Mouse (Mus musculus): Measurements from ENCODE around the gene B3galt1. TPM values are rescaled to one million over a fixed set of nuclear protein-coding genes. Genes with fewer than 3 reads are reported as not detected.

The B3galt1 gene
- polyA plus RNA-seq, 1 experiment from 2014 or later: 34.1 TPM

DNA sequence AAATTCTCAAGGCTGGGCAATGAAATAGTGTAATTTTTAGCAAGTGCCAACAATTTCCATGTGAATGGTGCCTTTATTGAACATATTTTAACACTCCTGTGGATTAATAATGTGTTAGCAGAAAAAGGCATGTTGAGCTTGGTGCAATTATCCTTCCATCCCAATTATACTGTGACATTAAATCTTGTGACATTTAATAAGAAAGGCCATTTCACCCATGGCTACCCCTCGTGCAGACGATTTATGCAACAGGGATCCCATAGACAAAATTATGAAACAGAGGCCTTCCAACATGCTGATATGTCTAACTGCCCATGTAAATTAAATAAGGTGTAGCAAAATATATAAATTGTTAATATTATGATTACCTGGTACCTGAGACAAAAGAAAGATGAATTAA, 293.3 kb downstream of the B3galt1 start:
- H3K4me3 ChIP-seq: no peak overlapping the region
- no peak overlapping the region for H3K4me2 ChIP-seq
- 0 out of 2 replicates have a peak, but pooled peaks have one; percentile 13 for ATAC-seq
- 53% methylated on average over 2 of the region's 2 CpGs for WGBS
- peaks cover 3% of the 10 kb centered on the region; the same call in 1 of the 2 replicates for H3K4me1 ChIP-seq
- no peaks in the 10 kb centered on the region for H3K36me3 ChIP-seq (ENCODE audit: poor library complexity, severe bottlenecking)
- no peak overlapping the region for H3K27ac ChIP-seq
- no peak overlapping the region for H3K9ac ChIP-seq
- H3K9me3 ChIP-seq (replicated peaks): no peaks in the 10 kb centered on the region
- H3K27me3 ChIP-seq: no peaks in the 10 kb centered on the region

DNA sequence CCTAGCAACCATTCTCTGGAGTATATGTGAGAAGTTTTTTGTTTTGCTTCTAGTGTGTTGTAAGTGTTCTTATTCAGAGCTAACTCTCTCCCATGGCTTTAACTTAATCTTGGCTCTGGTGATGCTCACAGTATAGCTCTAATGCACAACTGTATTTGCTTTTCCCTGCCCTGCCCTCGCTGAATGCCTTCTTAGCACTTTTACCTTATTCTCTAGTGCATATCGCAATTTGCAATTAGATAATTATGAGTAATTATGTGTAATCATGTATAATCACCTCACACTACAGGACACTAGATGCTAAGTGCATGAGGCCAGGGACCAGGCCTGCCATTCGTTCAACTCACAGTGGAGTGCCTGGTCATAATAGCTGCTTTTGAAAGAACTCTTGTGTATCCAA, 307.7 kb downstream of the B3galt1 start:
- WGBS: 41% methylated on average over 3 of the region's 3 CpGs
- Histone ChIP-seq H3K4me2 (no peak overlapping the region), H3K9me3 (replicated peaks) (no peaks in the 10 kb centered on the region), H3K36me3 (ENCODE audit: poor library complexity, severe bottlenecking) (no peaks in the 10 kb centered on the region), H3K4me1 (no peaks in the 10 kb centered on the region), H3K27me3 (no peaks in the 10 kb centered on the region), H3K9ac (no peak overlapping the region), H3K4me3 (no peak overlapping the region), H3K27ac (no peak overlapping the region)
- ATAC-seq: peak; percentile 72; the same call in 1 of the 2 replicates

DNA sequence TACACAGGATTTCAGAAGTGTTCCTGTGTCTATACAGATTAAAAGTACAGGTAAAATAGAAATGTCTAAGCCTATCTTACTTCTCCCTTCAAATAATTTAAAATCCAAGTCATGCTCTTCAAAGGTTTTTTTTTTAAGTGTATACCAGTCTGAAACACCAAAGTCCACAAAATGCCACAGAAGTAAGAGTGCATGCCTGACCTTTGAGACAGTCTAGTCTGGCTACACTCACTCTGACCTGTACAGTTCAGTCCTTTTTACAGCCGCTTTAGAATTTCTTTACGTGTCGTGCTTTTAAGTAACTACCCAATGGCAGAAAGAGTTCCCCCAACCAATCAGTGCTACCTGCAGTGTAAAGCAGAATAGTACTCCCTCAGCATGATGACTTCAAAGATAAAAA, 314.2 kb downstream of the B3galt1 start:
- H3K4me2 ChIP-seq: no peak overlapping the region
- no peaks in the 10 kb centered on the region for H3K9me3 ChIP-seq (replicated peaks)
- no peaks in the 10 kb centered on the region for H3K27me3 ChIP-seq
- no peak overlapping the region for H3K27ac ChIP-seq
- no peaks in the 10 kb centered on the region for H3K36me3 ChIP-seq (ENCODE audit: poor library complexity, severe bottlenecking)
- no peak overlapping the region for H3K9ac ChIP-seq
- no peaks in the 10 kb centered on the region for H3K4me1 ChIP-seq
- H3K4me3 ChIP-seq: no peak overlapping the region
- WGBS: 86% methylated on average over 3 of the region's 3 CpGs
- ATAC-seq: no peak

DNA sequence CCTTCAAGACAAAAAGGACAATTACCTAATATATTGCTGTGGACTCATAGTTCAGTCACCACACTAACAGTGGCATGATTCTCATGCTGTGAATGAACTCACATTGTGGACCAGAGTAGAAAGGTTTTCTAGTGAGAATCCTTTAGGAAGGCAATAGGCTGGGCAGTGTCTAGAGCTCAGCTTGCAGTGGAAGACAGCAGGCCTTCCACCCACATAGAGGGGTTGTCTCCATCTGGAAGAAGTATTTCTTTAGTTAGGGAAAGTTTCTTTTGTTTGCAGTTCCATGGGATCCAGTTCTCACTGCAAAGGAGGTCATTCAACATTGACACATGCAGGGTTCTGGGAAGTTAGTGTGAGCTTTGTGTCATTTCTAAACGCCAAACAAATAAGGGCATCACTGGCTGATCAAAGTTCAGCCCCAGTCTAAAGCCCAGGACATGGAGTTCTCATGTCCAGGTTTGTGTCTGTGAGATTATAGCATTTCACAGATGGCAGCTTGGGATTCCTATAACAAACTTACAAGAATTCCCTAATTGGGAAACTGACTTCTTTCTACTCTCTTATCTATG, 316.1 kb downstream of the B3galt1 start:
- Histone ChIP-seq H3K9me3 (replicated peaks) (no peaks in the 10 kb centered on the region), H3K4me2 (no peak overlapping the region), H3K4me1 (no peaks in the 10 kb centered on the region), H3K36me3 (ENCODE audit: poor library complexity, severe bottlenecking) (no peaks in the 10 kb centered on the region), H3K9ac (no peak overlapping the region), H3K27ac (no peak overlapping the region), H3K4me3 (no peak overlapping the region), H3K27me3 (no peaks in the 10 kb centered on the region)
- WGBS: 69% methylated on average over 1 of the region's 1 CpGs
- ATAC-seq: no peak

DNA sequence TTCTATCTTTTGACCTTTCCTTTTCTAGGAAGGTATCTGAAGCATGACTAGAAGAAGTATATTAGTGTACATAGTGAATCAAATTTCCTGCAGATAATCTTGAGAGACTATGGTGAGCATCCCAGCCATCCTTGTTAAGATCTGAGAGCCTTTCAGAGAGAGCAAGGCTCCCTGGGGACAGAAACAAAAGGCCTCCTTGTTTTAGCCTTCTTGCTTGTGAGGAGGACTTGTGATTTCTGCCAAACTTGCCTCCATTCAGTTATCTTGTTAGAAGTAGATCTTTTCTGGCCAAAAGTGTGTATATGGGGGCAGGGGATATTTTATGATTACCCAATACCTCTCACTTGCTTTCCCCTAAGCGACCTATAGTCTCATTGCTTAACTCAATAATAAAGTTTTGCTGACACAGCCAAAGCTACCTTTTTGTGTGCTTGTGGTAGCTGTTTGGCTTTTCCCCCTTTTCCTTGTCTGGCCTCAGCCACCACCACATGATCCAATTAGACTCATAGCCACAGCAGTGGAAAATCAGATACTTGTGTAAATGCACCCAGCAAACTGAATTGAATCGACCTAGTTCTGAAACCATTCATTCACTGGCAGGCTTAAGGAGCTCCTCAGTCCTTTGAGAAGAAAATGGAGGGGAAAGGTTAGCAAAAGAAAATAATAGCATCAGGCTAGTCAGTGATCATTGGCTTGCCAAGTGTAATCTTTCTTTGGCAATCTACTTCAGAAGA, 332.5 kb downstream of the B3galt1 start:
- 8% methylated on average over 2 of the region's 2 CpGs for WGBS
- no peaks in the 10 kb centered on the region for H3K27me3 ChIP-seq
- no peaks in the 10 kb centered on the region for H3K9me3 ChIP-seq (replicated peaks)
- H3K36me3 ChIP-seq (ENCODE audit: poor library complexity, severe bottlenecking): no peaks in the 10 kb centered on the region
- ATAC-seq: peak; percentile 66
- H3K4me3 ChIP-seq: no peak overlapping the region
- H3K4me2 ChIP-seq: no peak overlapping the region
- peaks cover 24% of the 10 kb centered on the region for H3K4me1 ChIP-seq
- no peak overlapping the region for H3K9ac ChIP-seq
- no peak overlapping the region for H3K27ac ChIP-seq

DNA sequence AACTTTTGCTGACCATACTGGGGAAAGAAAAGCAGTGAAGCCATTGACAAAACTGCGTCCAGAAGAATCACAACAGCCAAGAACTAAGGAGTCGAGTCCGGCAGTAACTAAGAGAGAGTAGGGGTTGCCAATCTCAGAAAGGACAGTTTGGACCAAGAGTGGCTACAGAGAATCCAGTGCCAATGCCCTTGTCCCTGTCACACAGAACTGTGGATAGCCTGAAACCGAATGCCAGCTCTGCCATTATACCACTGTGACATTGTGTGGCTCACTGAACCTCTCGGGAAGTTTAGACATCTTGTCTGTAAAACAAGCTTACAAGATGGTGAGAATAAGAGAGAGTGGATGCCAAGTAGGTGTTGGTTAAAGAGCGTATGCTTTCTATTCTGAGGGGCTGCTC, 335.9 kb downstream of the B3galt1 start:
- no peak overlapping the region for H3K4me2 ChIP-seq
- H3K36me3 ChIP-seq (ENCODE audit: poor library complexity, severe bottlenecking): no peaks in the 10 kb centered on the region
- H3K9ac ChIP-seq: no peak overlapping the region
- H3K4me1 ChIP-seq: peaks cover 30% of the 10 kb centered on the region
- H3K9me3 ChIP-seq (replicated peaks): no peaks in the 10 kb centered on the region
- no peak overlapping the region for H3K27ac ChIP-seq
- WGBS: 55% methylated on average over 6 of the region's 6 CpGs
- ATAC-seq: no peak
- H3K4me3 ChIP-seq: no peak overlapping the region
- no peaks in the 10 kb centered on the region for H3K27me3 ChIP-seq

DNA sequence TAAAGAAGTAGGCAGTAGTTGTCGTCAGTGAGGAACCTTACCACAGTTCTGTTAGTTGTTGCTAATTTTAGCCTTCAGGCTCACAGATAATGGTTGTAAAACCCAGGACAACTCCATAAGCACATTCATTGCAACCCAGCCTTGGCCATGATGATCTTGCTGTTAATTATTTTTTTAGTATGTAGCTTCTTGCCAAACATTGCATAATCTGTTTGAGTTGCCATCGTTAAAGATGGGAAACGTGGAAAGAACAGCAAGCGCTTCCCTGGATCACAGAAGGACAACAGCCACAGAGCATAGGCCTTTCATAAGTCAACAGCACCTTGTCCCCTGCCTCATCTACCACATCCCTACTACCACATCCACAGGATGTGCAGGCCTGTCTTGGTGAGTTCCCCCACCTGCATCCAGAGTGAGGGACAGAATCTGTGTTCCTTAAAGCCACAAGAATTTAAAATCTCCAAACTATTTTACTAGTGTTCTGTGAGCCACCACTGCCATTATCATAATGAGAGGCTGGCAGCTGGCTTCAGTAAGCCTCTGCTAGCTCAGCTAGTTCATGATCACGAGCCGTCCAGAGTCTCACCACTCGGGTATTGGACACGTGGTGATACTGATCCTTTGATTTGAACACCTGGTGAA, 337.1 kb downstream of the B3galt1 start:
- no peak overlapping the region for H3K9ac ChIP-seq
- no peak overlapping the region for H3K27ac ChIP-seq
- H3K4me2 ChIP-seq: no peak overlapping the region
- no peaks in the 10 kb centered on the region for H3K36me3 ChIP-seq (ENCODE audit: poor library complexity, severe bottlenecking)
- WGBS: 59% methylated on average over 8 of the region's 8 CpGs
- no peaks in the 10 kb centered on the region for H3K9me3 ChIP-seq (replicated peaks)
- no peak; the same call in 1 of the 2 replicates for ATAC-seq
- no peaks in the 10 kb centered on the region for H3K27me3 ChIP-seq
- H3K4me1 ChIP-seq: peaks cover 27% of the 10 kb centered on the region
- H3K4me3 ChIP-seq: no peak overlapping the region

DNA sequence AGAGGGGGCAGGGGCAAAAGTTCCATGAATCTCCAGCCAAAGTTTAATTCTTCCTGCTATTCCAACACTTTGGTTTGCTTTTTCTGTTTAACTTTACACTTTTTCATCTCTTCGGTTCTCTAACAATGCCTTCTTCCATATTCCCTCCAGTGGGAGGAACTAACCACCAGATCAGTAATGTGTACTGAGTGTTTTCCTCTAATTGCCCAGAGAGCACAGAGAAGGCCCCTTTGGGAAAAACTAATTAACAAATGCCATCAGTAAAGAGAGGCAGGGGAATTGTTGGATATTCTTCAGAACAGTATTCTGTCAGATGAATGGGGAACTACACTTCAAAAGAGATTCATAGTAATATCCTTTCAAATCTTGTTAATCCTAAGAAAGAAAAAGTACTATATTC, 338.1 kb downstream of the B3galt1 start:
- H3K4me2 ChIP-seq: no peak overlapping the region
- no peak overlapping the region for H3K27ac ChIP-seq
- H3K4me1 ChIP-seq: peaks cover 18% of the 10 kb centered on the region
- H3K9me3 ChIP-seq (replicated peaks): no peaks in the 10 kb centered on the region
- 9% methylated on average over 1 of the region's 1 CpGs for WGBS
- no peak overlapping the region for H3K9ac ChIP-seq
- H3K4me3 ChIP-seq: no peak overlapping the region
- peak; percentile 49; the same call in 1 of the 2 replicates for ATAC-seq
- H3K36me3 ChIP-seq (ENCODE audit: poor library complexity, severe bottlenecking): no peaks in the 10 kb centered on the region
- H3K27me3 ChIP-seq: no peaks in the 10 kb centered on the region

DNA sequence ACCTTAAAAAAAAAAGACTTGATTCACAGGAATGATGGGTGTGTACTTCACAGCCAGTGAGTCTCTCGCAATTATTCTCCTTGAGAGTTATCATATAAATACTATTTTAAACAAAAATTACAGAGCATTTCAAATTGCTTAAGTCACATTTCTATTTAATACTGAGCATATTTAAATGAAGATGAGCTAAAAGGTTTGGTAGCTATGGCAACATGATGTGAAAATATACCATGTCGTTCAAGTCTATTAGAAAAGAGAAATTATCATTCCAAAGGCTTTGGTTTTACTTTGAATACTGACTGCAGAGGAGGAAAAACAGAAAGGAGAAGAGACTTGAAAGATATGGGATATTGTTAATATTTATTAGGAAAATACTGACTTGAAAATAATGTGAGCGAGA, 366.3 kb downstream of the B3galt1 start:
- Histone ChIP-seq H3K9ac (no peak overlapping the region), H3K4me2 (no peak overlapping the region), H3K27ac (no peak overlapping the region), H3K4me1 (no peaks in the 10 kb centered on the region), H3K27me3 (no peaks in the 10 kb centered on the region), H3K4me3 (no peak overlapping the region), H3K36me3 (ENCODE audit: poor library complexity, severe bottlenecking) (no peaks in the 10 kb centered on the region), H3K9me3 (replicated peaks) (no peaks in the 10 kb centered on the region)
- ATAC-seq: no peak
- 73% methylated on average over 3 of the region's 3 CpGs for WGBS

DNA sequence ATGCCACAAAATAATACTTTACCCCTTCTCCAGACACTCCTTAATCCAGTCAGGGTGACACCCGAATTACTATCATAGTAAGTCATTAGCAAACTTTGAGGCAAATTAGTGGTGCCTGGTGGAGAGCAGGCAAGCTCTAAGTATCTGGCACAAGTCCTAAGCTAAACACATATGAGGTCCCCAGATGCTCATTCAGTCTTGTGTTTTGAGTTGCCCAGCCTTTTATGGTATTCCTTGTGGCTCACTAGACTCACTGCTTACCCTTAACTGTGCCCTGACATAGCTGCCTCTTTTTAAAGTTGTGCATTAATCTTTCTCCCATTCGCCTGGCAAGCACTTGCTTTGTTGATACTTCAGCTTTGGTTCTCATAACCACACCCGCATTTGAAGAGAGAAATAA, 382.7 kb downstream of the B3galt1 start:
- Histone ChIP-seq H3K27ac (no peak overlapping the region), H3K9ac (no peak overlapping the region), H3K36me3 (ENCODE audit: poor library complexity, severe bottlenecking) (no peaks in the 10 kb centered on the region), H3K9me3 (replicated peaks) (no peaks in the 10 kb centered on the region), H3K27me3 (no peaks in the 10 kb centered on the region), H3K4me3 (no peak overlapping the region), H3K4me2 (no peak overlapping the region), H3K4me1 (no peaks in the 10 kb centered on the region)
- 81% methylated on average over 3 of the region's 3 CpGs for WGBS
- 0 out of 2 replicates have a peak, but pooled peaks have one; percentile 19 for ATAC-seq

DNA sequence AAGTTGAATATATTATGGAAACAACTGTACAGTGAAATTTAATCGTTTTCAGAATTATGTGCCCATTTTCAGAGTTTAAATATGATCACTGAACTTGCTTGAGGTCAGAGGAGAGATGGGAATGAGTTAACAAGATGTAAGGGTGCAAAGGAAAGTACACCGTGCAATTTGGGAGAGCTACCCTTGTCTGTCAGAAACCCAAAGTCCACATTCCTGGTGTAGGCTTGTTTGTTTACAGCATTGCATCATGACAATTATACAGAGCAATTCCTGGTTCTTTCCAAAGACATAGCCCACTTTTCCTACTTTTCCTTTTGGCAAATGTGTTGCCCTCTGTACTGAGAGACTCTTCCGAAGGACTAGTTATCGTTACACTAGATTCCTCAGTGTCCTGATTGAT, 390.5 kb downstream of the B3galt1 start:
- WGBS: 80% methylated on average over 4 of the region's 4 CpGs
- Histone ChIP-seq H3K27ac (no peak overlapping the region), H3K4me1 (no peaks in the 10 kb centered on the region), H3K27me3 (no peaks in the 10 kb centered on the region), H3K9me3 (replicated peaks) (no peaks in the 10 kb centered on the region), H3K36me3 (ENCODE audit: poor library complexity, severe bottlenecking) (no peaks in the 10 kb centered on the region), H3K4me2 (no peak overlapping the region), H3K9ac (no peak overlapping the region), H3K4me3 (no peak overlapping the region)
- ATAC-seq: no peak

DNA sequence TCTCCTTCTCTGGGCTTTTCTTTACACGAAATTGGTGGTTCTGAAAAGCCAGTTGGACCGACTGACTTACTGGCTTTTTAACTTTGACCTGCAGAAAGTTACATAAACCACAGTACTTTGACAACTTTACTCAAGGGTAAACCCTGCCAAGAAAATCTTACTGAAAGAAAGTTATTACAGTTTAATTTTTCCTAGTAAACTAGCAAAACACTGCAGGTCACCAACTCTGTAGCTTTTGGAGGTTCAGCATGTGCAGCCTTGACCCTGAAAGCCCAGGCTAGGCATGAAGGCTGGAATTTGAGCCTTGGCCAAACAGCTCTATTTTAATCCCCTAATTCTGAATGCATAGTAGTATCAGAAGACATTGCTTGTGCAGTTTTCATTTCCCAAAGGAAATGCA, 391.9 kb downstream of the B3galt1 start:
- H3K27ac ChIP-seq: no peak overlapping the region
- H3K4me1 ChIP-seq: no peaks in the 10 kb centered on the region
- no peak overlapping the region for H3K4me2 ChIP-seq
- 84% methylated on average over 2 of the region's 2 CpGs for WGBS
- no peak overlapping the region for H3K9ac ChIP-seq
- H3K4me3 ChIP-seq: no peak overlapping the region
- ATAC-seq: no peak
- no peaks in the 10 kb centered on the region for H3K9me3 ChIP-seq (replicated peaks)
- no peaks in the 10 kb centered on the region for H3K27me3 ChIP-seq
- no peaks in the 10 kb centered on the region for H3K36me3 ChIP-seq (ENCODE audit: poor library complexity, severe bottlenecking)

Data from forebrain, embryonic 13.5 days (tissue).